Mouse (Mus musculus): ENCODE data around the gene Mllt1. TPM values are rescaled to one million over a fixed set of nuclear protein-coding genes. Genes with fewer than 3 reads are reported as not detected.

The Mllt1 gene
- total RNA-seq, 1 experiment: 24.6 TPM

GRCm38 (mm10) chr17:56979524-56979923 lies 44.3 kb upstream of the Mllt1 start:
- H3K9ac ChIP-seq (ENCODE audit: insufficient read depth, low read depth, low read length, poor library complexity, severe bottlenecking): no peak overlapping the region
- TF ChIP-seq CHD2 (IDR thresholded peaks at IDR 0.05; ENCODE audit: low read depth, low read length): no peak
- TF ChIP-seq ZC3H11A (IDR thresholded peaks at IDR 0.05; ENCODE audit: borderline replicate concordance, low read depth, low read length): no peak
- TF ChIP-seq MAFK (IDR thresholded peaks at IDR 0.05; ENCODE audit: insufficient read depth, low read depth, low read length): no peak
- TF ChIP-seq HCFC1 (IDR thresholded peaks at IDR 0.05; ENCODE audit: borderline replicate concordance, insufficient read depth, low read length): no peak
- no peak for TF ChIP-seq ZNF384 (IDR thresholded peaks at IDR 0.05; ENCODE audit: low read depth, low read length)

GRCm38 (mm10) chr17:56976531-56977390 lies 41.5 kb upstream of the Mllt1 start:
- Histone ChIP-seq H3K9ac (ENCODE audit: insufficient read depth, low read depth, low read length, poor library complexity, severe bottlenecking) (no peak overlapping the region), H3K4me3 (ENCODE audit: insufficient read depth in 1 of 2, low read depth in 1 of 2, low read length in 2 of 2, poor library complexity in 1 of 2, severe bottlenecking in 1 of 2) (no peak overlapping the region), H3K36me3 (ENCODE audit: control insufficient read depth, insufficient read depth, low read length, poor library complexity, severe bottlenecking) (no peaks in the 10 kb centered on the region), H3K4me1 (ENCODE audit: control insufficient read depth in 2 of 2, insufficient read depth in 2 of 2, low read length in 2 of 2, poor library complexity in 1 of 2) (peaks cover 1 to 3% of the 10 kb centered on the region in 2 experiments; a peak in 1 of 4 replicates), H3K9me3 (ENCODE audit: control insufficient read depth, insufficient read depth, low read depth, low read length) (no peaks in the 10 kb centered on the region), H3K27ac (ENCODE audit: insufficient read depth, low read depth, low read length, poor library complexity, severe bottlenecking) (no peak overlapping the region)
- in situ Hi-C loops (cut with MboI; ENCODE audit: low sequenced_read_pairs in 2 of 2, unreplicated experiment in 2 of 2): no loop called here
- TF ChIP-seq MAFK (IDR thresholded peaks at IDR 0.05; ENCODE audit: insufficient read depth, low read depth, low read length): no peak
- no peak for TF ChIP-seq CHD2 (IDR thresholded peaks at IDR 0.05; ENCODE audit: low read depth, low read length)
- TF ChIP-seq ZC3H11A (IDR thresholded peaks at IDR 0.05; ENCODE audit: borderline replicate concordance, low read depth, low read length): no peak
- TF ChIP-seq ZNF384 (IDR thresholded peaks at IDR 0.05; ENCODE audit: low read depth, low read length): no peak
- TF ChIP-seq HCFC1 (IDR thresholded peaks at IDR 0.05; ENCODE audit: borderline replicate concordance, insufficient read depth, low read length): no peak
- DNase-seq (ENCODE audit: low read depth, low spot score): no peak

More at GRCm38 (mm10) chr17:56979524-56979923, 44.3 kb upstream of the Mllt1 start:
- H3K9me3 ChIP-seq (ENCODE audit: control insufficient read depth, insufficient read depth, low read depth, low read length): no peaks in the 10 kb centered on the region
- no peak overlapping the region for H3K4me3 ChIP-seq (ENCODE audit: insufficient read depth in 1 of 2, low read depth in 1 of 2, low read length in 2 of 2, poor library complexity in 1 of 2, severe bottlenecking in 1 of 2)
- in situ Hi-C loops (cut with MboI; ENCODE audit: low sequenced_read_pairs in 2 of 2, unreplicated experiment in 2 of 2): no loop called here
- DNase-seq (ENCODE audit: low read depth, low spot score): no peak
- peaks cover 1 to 3% of the 10 kb centered on the region in 2 experiments; a peak in 1 of 4 replicates for H3K4me1 ChIP-seq (ENCODE audit: control insufficient read depth in 2 of 2, insufficient read depth in 2 of 2, low read length in 2 of 2, poor library complexity in 1 of 2)
- no peaks in the 10 kb centered on the region for H3K36me3 ChIP-seq (ENCODE audit: control insufficient read depth, insufficient read depth, low read length, poor library complexity, severe bottlenecking)
- no peak overlapping the region for H3K27ac ChIP-seq (ENCODE audit: insufficient read depth, low read depth, low read length, poor library complexity, severe bottlenecking)

DNA sequence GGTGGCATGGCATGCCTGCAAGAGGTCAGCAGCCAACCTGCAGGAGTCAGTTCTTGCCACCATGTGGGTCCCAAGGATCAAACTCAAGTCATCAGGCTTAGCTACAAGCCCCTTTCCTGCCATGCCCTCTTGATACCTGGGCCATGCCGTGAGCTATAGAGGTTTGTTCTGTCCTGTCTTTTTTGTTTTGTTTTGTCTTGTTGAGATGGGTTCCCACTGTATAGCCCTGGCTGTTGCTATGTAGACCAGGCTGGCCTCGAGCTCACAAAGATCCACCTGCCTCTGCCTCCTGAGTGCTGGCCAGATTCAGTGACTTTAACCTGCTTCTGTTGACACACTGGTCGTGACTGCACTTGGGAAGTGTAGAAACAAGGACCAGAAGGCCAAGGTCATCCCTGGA lies 40.2 kb upstream of the Mllt1 start:
- in situ Hi-C loops (cut with MboI; ENCODE audit: low sequenced_read_pairs in 2 of 2, unreplicated experiment in 2 of 2): no loop called here
- H3K27ac ChIP-seq (ENCODE audit: insufficient read depth, low read depth, low read length, poor library complexity, severe bottlenecking): no peak overlapping the region
- H3K9me3 ChIP-seq (ENCODE audit: control insufficient read depth, insufficient read depth, low read depth, low read length): no peaks in the 10 kb centered on the region
- no peak overlapping the region for H3K4me3 ChIP-seq (ENCODE audit: insufficient read depth in 1 of 2, low read depth in 1 of 2, low read length in 2 of 2, poor library complexity in 1 of 2, severe bottlenecking in 1 of 2)
- H3K36me3 ChIP-seq (ENCODE audit: control insufficient read depth, insufficient read depth, low read length, poor library complexity, severe bottlenecking): no peaks in the 10 kb centered on the region
- DNase-seq (ENCODE audit: low read depth, low spot score): no peak
- H3K4me1 ChIP-seq (ENCODE audit: control insufficient read depth in 2 of 2, insufficient read depth in 2 of 2, low read length in 2 of 2, poor library complexity in 1 of 2): peaks cover 1 to 3% of the 10 kb centered on the region in 2 experiments; a peak in 1 of 4 replicates
- TF ChIP-seq MAFK (IDR thresholded peaks at IDR 0.05; ENCODE audit: insufficient read depth, low read depth, low read length) (no peak), CHD2 (IDR thresholded peaks at IDR 0.05; ENCODE audit: low read depth, low read length) (no peak), HCFC1 (IDR thresholded peaks at IDR 0.05; ENCODE audit: borderline replicate concordance, insufficient read depth, low read length) (no peak)
- no peak overlapping the region for H3K9ac ChIP-seq (ENCODE audit: insufficient read depth, low read depth, low read length, poor library complexity, severe bottlenecking)

DNA sequence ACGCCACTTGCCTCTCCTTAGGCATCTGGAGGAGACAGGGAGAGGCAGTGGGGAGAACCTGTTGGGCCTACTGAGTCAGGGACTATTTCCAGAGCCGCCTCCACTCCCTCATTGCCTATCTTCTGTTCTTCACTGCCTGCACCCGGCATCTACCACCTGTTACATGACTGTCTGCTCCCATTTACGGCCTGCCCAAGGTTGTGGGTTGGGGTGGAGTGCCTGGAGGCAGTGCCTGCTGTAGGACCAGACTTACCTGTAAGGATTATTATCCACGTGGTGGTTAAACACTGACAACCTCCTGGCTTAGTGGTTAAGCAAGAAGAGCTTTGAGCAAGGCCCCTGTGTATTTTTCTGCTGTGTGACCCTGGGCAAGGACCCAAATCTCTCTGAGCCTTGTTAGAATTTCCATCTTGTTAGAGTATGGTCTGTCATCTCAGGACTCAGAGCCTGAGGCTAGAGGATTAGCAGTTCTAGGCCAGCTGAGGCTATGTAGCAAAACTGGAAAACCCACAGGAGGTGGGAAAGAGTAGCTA lies 39.6 kb upstream of the Mllt1 start:
- in situ Hi-C loops (cut with MboI; ENCODE audit: low sequenced_read_pairs in 2 of 2, unreplicated experiment in 2 of 2): no loop called here
- no peak for TF ChIP-seq ZC3H11A (IDR thresholded peaks at IDR 0.05; ENCODE audit: borderline replicate concordance, low read depth, low read length)
- TF ChIP-seq HCFC1 (IDR thresholded peaks at IDR 0.05; ENCODE audit: borderline replicate concordance, insufficient read depth, low read length): no peak
- no peak for TF ChIP-seq MAFK (IDR thresholded peaks at IDR 0.05; ENCODE audit: insufficient read depth, low read depth, low read length)
- no peak for TF ChIP-seq CHD2 (IDR thresholded peaks at IDR 0.05; ENCODE audit: low read depth, low read length)
- TF ChIP-seq ZNF384 (IDR thresholded peaks at IDR 0.05; ENCODE audit: low read depth, low read length): no peak
- H3K4me1 ChIP-seq (ENCODE audit: control insufficient read depth in 2 of 2, insufficient read depth in 2 of 2, low read length in 2 of 2, poor library complexity in 1 of 2): peaks cover 1 to 3% of the 10 kb centered on the region in 2 experiments; a peak in 1 of 4 replicates
- H3K36me3 ChIP-seq (ENCODE audit: control insufficient read depth, insufficient read depth, low read length, poor library complexity, severe bottlenecking): no peaks in the 10 kb centered on the region
- H3K27ac ChIP-seq (ENCODE audit: insufficient read depth, low read depth, low read length, poor library complexity, severe bottlenecking): no peak overlapping the region
- H3K9me3 ChIP-seq (ENCODE audit: control insufficient read depth, insufficient read depth, low read depth, low read length): no peaks in the 10 kb centered on the region
- no peak for DNase-seq (ENCODE audit: low read depth, low spot score)
- no peak overlapping the region for H3K9ac ChIP-seq (ENCODE audit: insufficient read depth, low read depth, low read length, poor library complexity, severe bottlenecking)
- no peak overlapping the region for H3K4me3 ChIP-seq (ENCODE audit: insufficient read depth in 1 of 2, low read depth in 1 of 2, low read length in 2 of 2, poor library complexity in 1 of 2, severe bottlenecking in 1 of 2)

Measured in ES-E14 (cell line).